Mouse (Mus musculus): ENCODE data around the gene Wdr62.

Wdr62 gene

DNA sequence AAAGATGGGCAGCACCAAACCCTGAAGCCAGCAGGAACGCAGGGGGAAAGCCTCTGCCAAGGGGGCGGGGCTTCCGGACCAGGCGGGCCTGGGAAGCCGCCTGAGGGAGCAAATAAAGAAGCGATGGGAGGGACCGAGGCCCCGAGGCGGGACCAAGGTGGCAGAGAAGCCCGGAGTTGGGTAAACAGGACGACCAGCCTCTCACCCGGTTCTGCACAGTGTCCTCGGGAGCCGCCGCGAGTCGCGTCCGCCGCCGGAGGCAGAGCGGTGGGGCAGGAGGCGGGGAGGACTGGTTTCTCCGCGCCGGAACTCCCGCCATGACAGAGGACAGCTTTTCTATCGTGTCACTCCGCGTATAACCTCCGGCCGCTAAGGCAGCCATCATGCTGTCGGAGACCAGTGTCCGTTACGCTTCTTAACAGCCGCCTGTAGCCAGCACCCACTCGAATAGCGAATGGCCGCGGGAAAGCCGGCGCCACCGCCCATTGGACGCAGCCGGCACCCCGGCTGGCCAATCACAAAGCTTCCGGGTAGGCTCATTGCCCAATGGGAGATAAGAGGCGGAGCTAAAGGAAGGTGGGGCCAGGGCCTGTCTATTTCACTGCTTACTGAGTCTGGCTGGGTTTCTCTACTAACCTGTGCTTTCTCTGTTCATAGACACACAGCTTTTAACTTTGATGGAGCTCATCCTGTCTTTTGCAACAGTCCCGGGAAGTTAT lies at the start of gene Wdr62, which contains the start of gene Thap8:
Wdr62 (minus strand) TSS at position 469 of the 719 bp plus-strand sequence.
Thap8 (plus strand) TSS at position 144 of the 719 bp plus-strand sequence.
- DNase-seq (ENCODE audit: low spot score in 2 of 2), result peak; percentile 87 to 94

DNA sequence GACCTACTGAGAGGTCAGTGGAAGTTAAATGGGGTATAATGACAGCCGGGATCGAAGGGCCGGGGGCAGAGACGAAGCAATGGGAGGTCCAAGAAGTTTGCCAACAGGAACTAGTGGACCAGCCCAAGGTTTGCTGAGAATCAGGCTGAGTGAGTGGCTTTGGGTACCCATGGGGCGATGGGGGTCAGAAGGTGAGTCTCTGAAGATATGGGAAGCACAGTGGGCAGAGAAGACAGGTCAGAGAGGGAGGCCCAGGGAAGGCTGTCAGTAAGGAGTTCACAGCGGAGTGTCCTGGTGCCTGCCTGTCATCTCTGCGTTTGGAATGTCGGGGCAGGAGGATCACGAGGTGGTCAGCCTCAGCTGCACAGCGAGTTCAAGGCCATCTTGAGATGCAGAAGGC lies 48.2 kb upstream of the Wdr62 start:
- DNase-seq (ENCODE audit: low spot score in 2 of 2), result no peak

DNA sequence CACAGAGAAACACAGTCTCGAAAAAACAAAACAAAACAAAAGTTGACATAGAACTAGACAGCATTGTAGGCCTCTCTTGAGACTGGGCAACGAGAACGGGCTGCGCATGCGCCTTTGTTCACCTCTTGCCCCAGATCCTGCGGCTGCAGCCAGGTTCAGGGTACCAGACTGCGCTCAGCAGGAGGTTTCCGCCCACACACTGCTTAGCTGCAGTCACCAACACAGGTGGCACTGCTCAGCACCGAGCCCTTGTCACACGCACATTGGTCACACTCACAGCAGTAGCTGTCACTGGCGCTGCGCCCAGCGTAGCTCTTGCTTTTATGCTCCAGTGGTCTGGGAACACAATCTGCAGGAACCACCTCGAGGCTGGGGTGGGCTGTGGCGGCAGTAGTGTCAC lies 46.9 kb upstream of the Wdr62 start:
- DNase-seq (ENCODE audit: low spot score in 2 of 2), result no peak

DNA sequence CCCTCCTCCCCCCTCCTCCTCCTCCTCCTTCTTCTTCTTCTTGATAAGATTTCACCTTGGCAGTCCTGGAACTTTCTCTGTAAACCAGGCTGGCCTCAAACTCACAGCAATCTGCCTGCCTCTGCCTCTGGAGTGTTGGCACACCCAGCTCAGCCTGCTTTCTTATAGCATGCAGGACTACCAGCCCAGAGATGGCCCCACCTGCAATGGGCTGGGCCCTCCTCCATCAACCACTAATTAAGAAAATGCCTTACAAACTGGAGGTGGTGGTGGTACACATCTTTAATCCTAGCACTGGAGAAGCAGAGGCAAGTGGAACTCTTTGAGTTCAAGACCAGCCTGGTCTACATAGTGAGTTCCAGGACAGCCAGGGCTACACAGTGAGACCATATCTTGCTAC lies 46.2 kb upstream of the Wdr62 start:
- DNase-seq (ENCODE audit: low spot score in 2 of 2), result no peak

DNA sequence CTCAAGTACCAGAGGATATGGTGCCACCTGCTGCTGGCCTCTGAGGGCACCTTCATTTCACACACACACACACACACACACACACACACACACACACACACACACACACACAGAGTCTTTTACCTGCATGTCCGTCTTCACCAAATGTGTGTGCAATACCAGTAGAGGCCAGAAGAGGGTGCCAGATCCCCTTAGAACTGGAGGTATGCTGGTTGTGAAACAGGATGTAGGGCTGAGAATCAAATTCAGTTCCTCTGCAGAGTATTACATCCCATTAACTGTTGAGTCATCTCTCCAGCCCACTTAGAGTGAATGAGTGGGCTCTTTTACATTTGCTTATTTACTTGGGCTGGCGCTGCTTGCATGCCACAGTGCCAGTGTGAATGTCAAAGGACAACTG lies 45.1 kb upstream of the Wdr62 start:
- DNase-seq (ENCODE audit: low spot score in 2 of 2), result peak; percentile 54 to 80

DNA sequence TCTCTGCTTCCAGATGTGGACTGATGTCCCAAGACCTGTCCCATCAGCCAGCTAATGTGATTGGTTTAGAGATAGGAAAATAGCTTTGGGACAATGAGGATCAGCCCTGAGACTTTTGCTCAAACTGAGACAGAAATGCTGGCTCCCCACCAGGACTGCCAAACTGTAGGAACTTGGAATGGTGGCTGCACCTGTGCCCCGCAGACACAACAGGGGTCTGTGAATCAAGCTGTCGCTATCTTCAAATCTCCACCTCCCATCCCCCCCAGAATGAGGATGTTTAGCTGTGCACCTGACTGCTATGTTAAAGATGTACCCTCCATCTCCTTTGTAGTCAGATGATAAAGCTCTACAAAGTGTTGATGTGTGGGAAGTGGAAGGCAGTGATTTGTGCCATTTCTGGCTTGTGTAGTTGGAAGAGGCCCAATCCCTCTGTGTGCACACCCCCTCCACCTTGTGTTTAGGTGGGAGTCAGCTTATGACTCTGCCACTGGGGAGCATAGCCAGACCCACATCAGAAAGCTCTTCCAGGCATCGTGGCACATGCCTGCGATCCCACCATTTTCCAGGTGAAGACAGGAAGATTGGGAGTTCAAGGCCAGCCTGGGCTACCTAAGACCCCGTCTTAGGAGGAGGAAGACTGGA lies 44.2 kb upstream of the Wdr62 start:
- no peak for DNase-seq (ENCODE audit: low spot score in 2 of 2)

DNA sequence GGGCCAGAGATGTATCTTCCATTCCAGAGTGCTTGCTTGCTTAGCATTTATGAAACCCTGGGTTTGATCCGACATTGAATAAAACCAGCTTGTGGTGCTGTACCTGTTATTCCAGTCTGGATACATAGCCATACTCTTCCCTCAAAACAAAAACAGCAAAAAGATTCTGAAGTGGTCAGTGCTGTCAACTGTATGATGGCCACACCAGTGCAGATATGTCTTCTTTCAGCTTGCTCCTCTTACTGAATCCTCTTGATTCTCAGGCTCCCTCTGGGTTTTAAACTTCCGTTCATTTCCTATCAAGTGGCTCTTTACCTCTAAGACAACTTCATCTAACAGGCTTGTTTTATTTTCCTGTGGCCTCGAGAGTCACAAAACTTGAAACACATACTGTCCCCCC lies 43.6 kb upstream of the Wdr62 start, which contains the start of gene Sdhaf1:
Sdhaf1 (minus strand) TSS at position 101 of the 400 bp plus-strand sequence.
- DNase-seq (ENCODE audit: low spot score in 2 of 2), result no peak

DNA sequence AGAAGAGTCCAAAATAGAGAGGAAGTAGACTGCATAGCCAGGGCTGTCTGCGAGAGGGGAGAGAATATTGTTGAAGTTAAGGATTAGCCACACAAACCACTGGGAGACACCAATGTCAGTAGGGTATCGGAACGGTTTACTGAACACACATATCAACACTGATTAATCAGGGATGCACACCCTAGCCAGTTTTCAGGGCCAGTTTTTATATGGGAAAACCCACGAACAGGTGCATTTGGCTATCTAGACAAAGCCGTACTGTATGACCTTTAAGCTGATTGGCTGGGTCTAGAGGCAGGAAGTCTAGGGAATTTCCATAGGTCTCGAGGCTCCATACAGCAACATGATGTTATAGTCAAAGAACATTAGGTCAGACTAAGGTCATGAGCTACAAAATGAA lies 42.6 kb upstream of the Wdr62 start:
- no peak for DNase-seq (ENCODE audit: low spot score in 2 of 2)

DNA sequence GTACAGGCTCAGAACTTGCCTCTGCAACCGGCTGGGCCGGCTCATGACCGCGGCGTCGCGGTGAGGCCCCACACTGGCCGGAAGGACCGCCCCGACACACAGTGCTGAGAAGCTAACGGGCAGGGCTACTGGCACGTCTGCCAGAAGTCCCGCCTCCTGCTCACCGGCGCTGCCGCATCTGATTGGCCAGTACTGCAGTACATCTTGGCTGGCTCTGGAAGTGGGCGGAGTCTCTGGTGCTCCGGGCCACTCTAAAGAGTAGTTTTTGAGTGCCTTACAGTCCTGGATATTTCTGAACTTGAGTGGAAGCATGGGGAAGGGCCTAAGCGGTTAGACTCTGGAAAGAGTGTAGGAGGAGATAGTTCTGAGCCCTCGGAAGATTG lies 42.1 kb upstream of the Wdr62 start:
- peak; percentile 90 to 98 for DNase-seq (ENCODE audit: low spot score in 2 of 2)

DNA sequence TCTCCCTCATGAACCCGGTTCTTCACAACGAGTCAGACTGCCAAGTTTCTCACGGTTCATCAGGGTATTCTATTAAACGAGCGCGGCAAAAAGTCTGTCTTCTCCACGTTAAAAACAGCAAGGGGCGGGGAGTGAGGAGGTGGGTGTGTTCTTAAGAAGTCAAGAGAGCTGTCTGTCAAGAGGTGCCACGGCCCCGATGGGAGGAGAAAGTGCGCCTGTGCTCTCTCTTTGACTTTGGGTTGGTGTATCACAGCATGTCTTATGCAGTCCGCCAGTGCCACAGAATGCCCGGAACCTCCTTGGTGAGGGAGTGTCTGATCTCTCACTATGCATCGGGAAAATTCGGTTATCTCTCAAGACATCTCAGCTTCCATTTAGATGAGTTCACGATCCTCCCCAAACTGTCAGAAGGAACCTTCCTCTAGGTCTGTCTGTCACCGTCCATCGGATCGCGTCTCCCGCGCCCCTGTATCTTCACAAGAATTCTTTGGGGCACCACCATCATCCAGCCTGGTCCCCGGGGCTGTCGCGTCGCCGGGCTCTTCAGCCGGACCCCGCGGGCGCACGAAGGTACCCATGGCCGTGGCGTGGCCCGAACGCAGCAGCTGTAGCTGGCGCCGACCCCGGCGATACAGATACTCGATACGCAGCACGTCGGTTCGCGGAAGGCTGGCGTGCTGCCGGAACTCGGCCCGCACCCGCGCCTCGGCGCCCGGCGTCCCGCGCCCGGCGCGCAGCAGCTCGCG lies 41.5 kb upstream of the Wdr62 start, which contains the start of gene E130208F15Rik:
E130208F15Rik (plus strand) TSS at position 202 of the 746 bp plus-strand sequence.
- DNase-seq (ENCODE audit: low spot score in 2 of 2), result peak; percentile 53 to 80

DNA sequence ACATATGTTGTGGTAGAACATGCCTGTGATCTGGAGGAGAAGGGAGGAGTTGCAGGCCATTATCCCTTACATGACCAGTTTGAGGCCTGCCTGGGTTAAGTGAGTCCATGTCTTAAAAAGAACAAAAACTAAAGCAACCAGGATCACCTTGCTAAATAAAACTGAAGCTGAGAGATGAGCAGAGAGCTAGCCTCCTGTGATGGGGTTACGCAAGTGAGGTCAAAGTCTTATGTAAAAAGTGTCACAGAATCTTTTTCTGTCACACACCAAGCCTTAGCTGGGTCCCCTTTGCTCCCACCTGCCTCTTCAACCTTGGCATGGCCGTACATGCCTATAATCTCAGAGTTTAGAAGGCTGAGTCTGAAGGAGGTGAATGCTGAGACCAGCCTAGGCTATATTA lies 40.7 kb upstream of the Wdr62 start:
- DNase-seq (ENCODE audit: low spot score in 2 of 2), result no peak

DNA sequence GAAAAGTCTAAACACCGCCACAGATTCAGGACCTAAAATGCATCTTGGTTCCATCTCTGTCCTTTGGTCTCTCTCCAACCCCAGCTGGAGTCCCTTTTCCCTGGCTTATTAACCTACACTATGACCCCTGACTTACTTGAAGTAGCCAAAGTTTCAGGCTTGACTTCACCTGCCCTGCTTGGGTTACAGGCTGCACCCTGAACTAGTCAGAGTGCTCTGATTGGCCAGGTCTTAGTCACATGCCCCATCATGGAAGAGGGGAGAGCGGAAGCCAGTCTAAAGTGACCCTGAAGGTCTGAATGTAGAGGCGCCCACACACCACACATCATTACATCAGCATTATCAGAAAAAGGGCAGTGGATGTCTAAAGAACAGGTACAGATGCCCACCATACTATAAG lies 37.9 kb upstream of the Wdr62 start:
- no peak for DNase-seq (ENCODE audit: low spot score in 2 of 2)

DNA sequence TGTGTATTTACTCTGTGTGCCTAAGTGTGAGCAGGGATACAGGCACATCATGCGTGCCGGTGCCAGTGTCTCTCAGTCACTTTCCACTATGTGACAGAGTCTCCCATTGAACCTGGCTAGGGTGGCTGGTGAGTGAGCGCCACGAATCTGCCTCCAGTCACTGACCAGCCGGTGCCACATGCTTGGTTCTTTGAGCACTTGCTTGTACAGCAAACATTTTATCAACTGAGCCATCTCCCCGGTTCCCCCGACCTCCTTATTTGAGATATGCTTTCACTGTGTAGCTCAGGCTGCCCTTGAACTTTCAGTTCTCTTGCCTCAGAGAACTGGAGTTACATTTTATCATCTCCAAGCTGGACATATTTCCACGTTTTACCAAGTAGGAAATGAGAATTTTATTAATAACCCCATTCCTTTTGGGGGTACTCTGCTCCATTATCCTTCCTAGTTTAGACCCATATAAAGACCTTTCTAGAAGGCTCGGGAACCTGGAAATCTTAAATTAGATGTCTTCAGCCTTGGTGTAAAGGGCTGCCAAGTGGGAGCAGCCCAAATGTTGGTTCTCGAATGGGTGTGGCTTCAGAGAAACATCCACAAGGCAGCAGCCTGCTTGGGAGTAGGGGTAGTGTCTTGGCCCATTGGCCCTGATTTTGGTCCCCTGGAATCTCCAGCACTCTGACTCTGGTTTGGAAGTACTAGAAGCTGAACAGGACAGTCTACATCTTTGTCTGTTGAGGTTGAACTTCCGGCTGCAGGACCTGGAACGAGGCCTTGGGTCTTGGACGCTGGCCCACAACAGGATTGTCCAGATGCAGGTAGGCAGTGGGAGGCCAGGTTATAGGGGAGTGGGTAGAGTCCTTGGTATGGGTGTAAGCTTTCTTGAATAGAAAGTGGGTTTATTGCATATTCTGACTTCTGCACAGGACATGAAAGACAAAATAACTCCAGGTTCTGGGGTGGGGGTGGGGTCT lies 35.6 kb upstream of the Wdr62 start:
- DNase-seq (ENCODE audit: low spot score in 2 of 2), result no peak

DNA sequence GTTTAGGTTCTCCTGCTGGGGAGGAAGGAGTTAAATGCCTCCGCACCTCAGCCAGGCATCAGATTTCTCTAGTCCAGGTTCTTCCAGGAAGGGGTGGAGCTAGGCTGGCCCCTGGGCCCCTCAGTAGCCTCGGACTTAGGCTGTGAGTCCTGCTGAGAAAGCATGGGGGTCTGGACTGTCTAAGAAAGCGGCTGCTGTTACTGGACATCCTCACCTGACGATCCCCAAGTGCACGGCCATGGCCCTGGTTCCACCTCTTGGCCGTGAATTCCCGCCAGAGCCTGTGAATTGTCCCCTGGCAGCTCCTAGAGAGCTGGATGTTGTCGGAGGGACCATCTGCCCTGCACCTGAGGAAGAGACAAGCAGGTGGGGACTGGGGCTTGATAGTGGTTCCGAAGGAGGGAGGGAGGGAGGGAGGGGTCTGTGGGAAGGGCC lies 34.5 kb upstream of the Wdr62 start, which contains the start of gene Syne4:
Syne4 (plus strand) TSS at position 87 of the 435 bp plus-strand sequence.
- DNase-seq (ENCODE audit: low spot score in 2 of 2), result no peak

DNA sequence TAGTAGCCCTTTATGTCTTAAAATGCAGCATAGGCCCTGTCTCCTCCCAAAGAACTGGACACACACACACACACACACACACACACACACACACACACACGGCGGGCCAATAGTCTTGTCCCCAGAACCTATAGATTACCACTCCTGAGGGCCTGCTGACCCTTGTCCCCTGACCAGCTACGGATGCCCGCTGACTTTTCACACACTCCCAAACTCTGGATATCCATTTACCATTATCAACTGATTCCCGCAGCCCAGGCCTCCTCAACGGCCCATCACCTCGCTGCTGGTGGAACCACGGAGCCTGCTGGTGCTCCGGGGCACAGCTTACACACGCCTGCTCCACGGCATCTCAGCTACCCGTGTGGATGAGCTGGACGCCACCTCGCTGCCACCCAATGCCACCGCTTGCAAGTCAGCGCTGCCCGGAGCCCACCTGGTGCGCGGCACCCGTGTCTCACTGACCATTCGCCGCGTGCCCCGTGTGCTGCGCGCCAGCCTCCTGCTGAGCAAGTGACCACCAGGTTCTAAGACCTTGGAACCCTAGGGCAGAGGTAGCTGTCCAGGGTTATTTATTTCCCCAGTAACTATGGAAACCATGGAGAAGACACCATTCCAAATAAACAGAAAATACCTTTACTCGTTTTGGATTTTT lies 33.6 kb upstream of the Wdr62 start:
- DNase-seq (ENCODE audit: low spot score in 2 of 2), result no peak

DNA sequence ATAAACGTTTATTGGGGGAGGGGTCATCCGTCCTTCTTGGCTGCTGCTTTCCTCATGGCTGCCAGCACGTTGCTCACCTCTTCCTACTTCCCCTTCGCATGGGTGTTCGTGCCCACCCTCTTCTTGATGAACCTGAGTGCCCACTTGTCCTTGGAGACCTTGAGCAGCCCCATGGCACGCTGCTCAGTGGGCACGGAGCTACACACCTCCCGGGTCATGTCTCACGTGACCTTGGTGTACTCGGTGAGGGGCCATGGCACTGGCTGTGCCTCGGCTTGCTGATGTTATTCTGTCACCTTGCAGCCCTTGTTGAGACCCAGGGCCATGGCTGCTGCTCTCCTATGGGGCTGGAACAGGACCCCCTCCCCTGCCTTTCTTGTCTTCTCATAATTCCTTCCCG lies 29.9 kb upstream of the Wdr62 start:
- DNase-seq (ENCODE audit: low spot score in 2 of 2), result no peak

DNA sequence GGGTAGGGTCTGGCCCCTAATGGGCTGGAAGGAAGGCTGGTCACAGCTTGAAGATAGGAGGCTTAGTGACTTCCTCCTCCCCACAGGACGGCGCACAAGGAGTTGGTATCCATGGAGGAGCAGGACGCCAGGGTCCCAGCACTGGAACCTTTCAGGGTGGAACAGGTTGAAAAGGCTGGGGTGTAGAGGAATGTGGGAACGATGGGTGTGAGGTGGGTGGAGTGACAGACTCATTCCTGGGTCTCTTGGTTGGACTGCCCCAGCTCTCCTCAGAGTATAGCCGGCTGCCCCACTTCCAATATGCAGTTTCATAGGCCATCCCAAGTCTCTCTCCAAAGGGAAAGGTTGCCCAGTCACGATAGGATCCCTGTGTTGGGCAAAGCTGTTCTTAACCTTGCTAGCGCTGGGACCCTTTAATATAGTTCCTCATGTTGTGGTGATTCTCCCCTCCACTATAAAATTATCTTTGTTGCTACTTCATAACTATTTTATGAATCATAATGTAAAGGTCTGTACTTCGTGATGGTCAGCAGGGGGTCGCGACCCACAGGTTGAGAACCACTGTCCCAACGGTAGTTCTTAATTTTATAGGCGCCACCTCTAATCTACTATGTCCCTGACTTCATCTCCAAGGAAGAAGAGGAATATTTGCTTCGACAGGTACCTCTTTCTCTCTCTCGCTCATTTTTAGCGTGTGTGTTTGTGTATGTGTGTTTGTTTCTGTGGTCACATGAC lies 29.3 kb upstream of the Wdr62 start:
- no peak for DNase-seq (ENCODE audit: low spot score in 2 of 2)

DNA sequence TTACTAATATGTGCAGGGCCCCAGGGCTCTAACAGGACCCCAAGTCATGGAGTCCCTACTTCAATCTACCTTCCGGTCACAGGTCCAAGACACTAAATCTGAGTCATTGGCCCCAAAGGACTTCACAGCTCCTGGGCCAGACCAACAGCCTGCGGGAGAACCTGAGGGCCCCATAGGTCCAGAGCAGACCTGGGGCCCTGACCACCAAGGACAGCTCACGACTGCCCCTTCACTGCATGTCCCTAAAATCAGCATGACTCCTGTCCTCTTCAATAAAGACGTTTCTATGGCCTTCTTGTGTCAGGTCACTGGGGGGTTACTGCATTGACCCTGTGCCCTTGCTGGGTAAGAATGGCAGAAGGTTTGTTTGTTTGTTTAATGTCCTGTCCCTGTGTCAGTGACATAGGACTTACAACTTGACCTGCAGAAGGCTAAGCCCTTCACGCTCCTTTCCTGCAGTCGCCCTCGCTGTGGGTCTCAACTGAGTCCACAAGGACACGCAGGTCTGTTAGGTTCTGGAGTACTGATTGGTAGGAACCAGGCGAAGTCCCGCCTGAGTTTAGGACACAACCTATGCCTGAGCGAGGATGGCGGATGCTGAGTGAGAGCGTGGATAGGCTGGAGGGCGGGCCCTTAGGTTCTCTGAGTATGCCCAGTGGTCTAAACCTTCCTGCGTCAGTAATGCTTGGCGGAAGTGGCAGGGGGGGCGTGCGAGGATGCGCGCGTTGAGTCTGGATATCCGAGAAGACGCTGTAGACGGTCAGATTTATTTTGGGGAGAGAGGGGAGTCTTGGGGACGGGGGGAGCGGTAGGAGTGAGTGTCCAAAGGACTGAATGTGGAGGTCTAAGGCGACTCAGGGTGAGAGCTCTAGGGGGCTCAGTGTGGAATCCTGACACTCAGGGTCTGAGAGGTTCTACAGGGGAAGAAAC lies 28.1 kb upstream of the Wdr62 start, which contains the start of gene Alkbh6:
Alkbh6 (plus strand) TSS at position 642 of the 930 bp plus-strand sequence.
- DNase-seq (ENCODE audit: low spot score in 2 of 2), result peak; percentile 53 to 89

All from spleen, postnatal 10 days (tissue).